Comparison of ENCODE assay signal across 8 mouse cellular contexts in the genomic region with DNA sequence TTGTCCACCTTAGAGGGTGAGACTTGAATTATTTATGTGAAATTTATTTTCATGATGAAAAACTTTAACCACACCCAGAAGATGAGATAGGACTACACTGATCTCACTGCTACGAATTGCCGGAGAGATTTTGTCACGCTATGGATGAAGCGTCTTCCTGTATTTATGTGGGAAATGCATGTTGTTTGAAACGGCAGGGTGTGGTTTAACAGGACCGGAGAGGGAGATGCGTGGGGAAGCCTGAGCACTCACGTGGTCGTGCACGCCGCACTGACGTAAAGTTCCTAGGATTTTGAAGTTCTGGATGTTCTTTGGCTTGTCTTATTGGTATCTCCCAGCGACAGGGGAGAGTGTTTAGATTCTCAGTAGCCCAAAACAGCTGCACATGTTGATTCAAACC.
"Had no signal": no experiment of that assay in that cellular context is flagged by ENCODE, and none has a peak within 500 bp of the region (broad histone marks: within the 10 kb centered on the region; RNA-seq: fewer than 3 reads in every experiment).

No protein-coding gene starts in this region.

- DNase-seq: kidney, adult 8-10 months; kidney, postnatal 36 days; liver; liver, embryonic 13.5 days; liver, postnatal 0 days; thymus, postnatal 4 days had no signal

- H3K4me3 ChIP-seq: limb, embryonic 12.5 days; liver, embryonic 13.5 days had no signal

- H3K27ac ChIP-seq: limb, embryonic 12.5 days; liver, embryonic 13.5 days; stomach, postnatal 0 days had no signal
